Mouse (Mus musculus) retina, postnatal 7 days (tissue): ENCODE results near the gene Olfr1104.

Experiments
- DNase-seq: peaks from one replicate; pipeline ENCODE4 v3.0.0-alpha.2; 2012; ENCODE audit warnings: low read depth, low spot score

Gene Olfr1104

GRCm38 (mm10) chr2:87026980-87027379, at the start of gene Olfr1104:
Gene Olfr1104, minus strand, starts transcription at chr2:87027080.
- DNase-seq: no peak

DNA sequence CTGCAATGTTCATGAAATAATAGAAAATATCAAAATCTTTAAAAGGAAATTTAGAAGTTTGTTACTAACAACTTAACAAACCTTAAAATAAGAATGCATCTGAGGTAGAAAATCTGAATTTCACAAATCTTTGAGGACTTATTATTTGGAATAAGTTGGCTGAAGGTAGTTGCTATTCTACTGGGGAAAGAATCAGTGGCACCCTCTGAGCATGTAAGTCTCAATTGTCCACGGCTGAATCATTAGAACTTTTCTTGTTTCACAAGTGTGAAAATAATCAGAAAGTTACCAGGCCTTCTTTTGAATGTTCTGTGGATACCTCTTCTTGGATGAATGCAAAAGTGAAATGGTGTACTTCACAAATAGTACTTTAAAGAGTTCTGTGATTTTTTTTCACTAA, 48.8 kb upstream of the Olfr1104 start, which contains the start of gene Olfr1107:
Gene Olfr1107 (minus strand): TSS at position 101 of the 400 bp plus-strand sequence.
- DNase-seq: no peak

DNA sequence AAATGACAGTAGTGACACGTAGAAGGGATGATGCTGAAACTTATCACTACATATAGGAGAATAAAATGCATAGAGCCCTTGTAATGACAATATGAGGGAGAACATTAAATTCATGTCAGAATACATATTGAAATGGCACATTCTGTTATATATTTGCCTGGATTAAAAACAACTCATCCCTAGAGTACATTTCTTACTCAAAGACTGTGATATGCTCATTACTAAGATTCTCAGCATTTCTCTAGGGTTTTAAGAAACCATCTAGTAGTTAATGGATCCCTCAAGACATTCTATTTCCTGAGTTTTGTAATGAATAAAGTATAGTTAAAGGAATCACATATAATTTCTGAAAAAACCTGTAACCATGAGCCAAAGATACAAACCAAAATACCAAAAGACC, 25.3 kb upstream of the Olfr1104 start, which contains the start of gene Olfr1106:
Gene Olfr1106 (minus strand): TSS at position 101 of the 400 bp plus-strand sequence.
- no peak for DNase-seq

DNA sequence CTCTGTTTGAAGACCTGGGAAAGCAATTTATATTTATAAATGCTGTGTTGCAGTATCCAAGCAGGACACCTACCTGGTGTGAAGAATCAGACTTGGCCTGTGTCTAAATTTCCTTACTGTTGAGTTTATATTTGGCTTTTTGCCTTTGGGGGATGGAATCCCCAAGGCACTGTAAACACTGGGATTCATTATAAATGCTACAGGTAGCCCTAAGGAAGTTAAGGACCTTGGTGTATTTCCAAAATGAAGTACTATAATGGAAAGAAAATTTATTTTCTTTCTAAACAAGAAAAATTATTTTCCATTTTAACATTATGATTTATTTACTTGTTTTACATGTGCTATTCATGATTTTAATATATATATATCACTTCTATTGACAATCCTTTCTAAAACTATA, 9.6 kb upstream of the Olfr1104 start, which contains the start of gene Olfr1105:
Gene Olfr1105 (minus strand): TSS at position 101 of the 400 bp plus-strand sequence.
- no peak for DNase-seq

DNA sequence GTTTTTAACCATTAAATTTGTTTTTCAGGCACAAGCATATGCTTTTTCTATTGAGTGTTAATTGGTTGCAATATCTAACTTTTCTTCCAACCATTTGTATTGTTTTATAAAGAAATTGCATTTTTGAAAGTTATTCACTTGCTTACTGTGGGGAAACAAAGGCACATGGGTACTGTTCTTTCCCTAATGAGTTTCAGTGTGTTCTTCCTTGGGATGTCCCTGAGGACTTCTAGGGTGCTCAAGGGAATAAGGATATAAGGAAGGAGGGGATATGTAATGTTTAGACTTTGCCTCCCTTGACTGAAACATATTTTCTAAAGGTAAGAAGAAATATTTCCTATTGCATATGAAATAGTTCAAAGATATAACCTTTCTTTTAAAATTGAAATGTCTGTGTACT, 28.8 kb downstream of the Olfr1104 start, which contains the start of gene Olfr1102:
Gene Olfr1102 (plus strand): TSS at position 301 of the 400 bp plus-strand sequence.
- no peak for DNase-seq

DNA sequence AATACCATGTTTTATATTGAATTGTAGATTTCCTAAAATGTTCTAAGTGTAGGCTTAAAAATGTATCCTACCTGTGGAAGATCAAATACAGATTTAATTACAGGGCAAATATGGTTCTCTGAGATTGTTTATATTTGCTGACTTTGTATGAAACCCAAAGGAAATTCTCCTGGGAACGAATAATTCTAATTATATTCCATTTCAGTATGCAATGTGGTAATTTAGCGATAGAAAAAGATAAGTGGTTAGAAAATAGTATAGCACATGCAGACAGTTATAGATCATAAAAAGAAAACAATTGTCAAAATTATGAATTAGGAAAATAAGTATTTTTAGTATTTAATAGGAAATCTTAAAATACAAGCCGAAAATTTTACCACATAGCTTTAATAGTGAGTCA, 35.8 kb downstream of the Olfr1104 start, which contains the start of gene Olfr1101:
Gene Olfr1101 (minus strand): TSS at position 101 of the 400 bp plus-strand sequence.
- no peak for DNase-seq

DNA sequence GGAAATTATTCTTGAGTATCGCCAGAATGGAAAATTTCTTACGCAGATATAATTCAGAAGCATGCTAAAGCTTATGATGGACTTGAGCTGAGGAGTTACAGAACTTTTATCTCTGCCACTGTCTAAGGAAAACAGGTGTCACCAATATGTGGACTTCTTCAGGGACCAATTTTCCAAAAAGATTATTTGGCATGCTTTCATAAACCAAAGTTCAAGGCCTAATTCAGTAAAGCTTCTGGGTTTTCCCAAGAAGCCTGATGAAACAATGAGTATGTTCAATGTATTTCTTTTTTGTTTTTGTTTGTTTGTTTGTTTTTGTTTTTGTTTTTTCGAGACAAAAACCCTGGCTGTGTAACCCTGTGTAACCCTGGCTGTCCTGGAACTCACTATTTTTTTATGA, 47.0 kb downstream of the Olfr1104 start, which contains the start of gene Olfr1100:
Gene Olfr1100 (minus strand): TSS at position 101 of the 400 bp plus-strand sequence.
- no peak for DNase-seq
